Mouse (Mus musculus): ENCODE results near the gene Maml3.

Gene Maml3

DNA sequence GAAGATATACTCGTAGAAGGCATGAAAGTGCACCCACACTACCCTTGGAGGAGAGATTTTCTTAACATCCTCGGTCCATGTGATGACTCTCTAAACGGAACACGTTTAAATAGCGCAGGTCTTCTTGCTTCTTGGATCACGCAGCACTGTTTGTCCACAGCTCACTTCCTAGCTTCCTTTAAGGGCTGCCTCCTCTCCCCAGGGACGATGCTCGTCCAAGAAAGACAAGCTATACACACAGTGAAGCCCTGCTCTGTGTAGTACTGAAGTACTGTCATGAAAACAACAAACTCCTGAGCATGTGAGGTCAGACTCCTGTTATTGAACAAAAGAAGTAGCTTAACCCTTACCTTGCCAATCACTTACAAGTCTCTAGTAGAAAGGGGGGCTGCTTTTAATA is 192.7 kb downstream of the Maml3 start:
- DNase-seq (ENCODE audit: low read depth, low spot score): no peak

DNA sequence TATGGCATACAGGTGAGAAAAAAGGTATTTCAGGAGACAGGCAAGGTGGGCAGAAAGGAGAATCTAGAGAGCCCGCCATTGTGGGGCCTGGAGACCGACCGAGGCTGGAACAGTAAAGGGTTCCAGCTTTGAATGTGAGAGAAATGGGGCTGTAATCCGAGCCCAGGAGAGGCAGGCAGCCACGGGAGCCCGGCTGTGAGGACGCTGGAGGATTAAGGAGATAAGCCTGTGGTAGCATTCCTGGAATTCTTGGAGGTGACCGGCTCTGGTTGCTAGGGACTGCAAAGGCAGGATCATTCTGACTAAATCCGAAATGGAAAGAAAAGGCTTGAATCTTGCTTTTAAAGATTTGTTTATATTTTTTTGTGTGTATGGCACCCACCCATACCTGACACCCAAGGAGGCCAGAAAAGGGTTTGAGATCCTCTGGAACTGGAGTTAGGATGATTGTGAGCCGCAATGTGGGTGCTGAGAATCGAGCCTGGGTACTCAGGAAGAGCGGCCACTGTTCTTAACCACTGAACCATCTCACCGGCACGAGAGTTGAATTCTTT is 196.4 kb downstream of the Maml3 start:
- no peak for DNase-seq (ENCODE audit: low read depth, low spot score)

DNA sequence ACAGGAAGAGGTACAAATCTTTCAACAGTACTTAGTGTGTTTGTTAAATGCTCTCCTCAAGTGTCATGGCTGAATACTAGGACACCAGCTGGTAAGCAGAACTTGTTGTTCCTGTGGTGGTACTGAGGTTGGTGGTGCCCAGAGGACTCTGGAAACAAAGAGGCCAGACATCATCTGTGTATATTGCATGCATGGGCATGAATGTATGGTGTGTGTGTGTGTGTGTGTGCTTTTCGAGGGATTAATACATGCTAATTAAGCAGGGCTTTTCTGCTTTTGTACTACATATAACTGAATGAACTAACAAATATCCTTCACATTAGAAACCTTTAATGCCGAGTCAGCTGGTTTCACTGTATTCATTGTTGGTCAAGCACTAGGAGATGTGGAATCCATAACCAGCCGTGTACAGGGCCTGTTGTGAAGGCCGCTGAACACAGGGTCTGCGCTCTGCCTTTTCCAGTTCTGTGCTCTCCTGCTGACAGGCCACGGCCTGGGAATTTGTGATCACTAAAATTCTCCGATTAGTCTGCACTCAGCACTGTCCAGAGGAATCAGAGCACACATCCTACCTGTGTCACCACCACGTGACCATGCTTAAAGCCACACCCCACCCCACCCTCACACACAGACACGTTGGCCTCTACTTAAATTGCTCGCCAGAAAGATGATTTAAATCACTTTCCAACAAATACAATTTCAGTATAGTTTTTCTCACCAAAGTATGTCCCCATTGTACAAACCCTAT is 197.6 kb downstream of the Maml3 start:
- DNase-seq (ENCODE audit: low read depth, low spot score): no peak

DNA sequence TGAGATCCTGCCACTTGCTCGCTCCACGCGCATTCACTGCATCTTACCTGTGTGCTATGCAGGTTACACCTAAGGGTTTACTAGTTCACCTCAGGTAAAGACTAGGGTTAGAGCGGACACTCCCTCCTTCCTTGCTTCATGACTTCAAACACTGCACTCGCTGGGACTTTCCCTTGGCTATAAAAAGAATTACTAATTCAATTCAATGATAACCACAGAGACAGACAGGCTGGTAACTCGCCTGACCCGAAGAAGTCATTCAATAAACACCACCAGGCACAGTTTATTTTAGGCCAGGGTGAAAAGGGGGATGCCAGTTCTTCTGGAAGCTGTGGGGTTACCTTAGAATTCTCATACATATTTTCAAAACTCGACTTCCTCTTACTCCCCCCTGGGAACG is 199.0 kb downstream of the Maml3 start:
- DNase-seq (ENCODE audit: low read depth, low spot score): no peak

DNA sequence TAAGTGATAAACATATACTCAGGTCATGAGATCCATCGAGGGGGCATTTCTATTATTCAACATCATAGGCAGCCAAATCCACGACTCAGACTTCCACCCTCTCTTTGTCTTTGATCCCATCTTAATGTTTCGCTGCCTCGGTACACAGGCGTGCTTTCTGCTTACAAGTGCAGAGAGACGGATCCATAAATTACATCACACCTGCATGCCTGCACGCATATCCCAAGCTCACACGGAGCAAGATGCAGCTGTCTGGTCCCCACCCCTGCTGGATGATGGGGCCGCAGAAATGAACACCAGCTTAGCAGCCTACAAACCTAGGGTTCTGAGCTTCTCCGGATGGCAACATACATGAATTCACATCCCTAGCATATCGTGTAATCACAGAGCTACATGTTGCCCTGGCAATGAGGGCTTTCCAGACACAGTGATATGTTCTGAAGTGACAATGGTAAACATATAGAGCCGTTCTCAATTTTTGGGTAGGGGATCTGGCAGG is 200.5 kb downstream of the Maml3 start:
- no peak for DNase-seq (ENCODE audit: low read depth, low spot score)

DNA sequence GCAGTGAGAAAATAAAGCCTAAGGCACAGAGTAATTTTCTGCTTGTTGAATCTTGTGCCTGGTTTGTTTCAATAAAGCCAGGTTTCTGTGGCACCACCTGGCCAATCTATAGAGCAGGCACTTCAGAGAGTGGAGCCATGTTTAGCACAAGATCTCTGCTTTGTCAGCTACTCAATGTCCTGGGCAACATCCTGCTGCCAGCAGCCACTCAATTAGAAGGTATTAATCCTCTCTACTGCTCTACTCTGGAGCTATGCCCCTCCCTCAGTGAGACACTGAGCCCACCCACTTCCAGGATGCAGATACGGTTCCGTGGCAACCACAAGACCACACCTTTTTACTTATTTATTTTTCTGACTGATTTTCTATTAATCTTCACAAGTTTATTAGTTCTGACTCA is 203.7 kb downstream of the Maml3 start:
- no peak for DNase-seq (ENCODE audit: low read depth, low spot score)

DNA sequence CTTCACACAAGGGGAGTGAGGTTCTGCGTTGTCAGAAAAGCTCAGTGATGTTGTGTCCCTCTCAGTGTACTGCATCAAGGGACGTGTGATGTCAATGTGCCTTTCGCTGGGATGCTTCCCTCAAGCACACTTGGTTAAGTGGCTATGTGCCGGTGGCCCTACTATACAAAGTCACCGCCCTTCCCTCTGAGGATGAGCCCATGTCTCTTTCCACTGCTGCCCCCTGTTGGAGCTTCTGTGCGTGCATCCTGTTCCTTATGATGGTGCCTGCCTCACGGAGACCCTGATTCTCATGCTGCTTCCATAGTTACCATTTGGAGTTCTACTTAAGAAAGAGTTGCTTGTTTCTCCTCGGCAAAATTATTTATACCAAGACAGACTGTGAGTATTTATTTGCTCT is 210.4 kb downstream of the Maml3 start:
- DNase-seq (ENCODE audit: low read depth, low spot score): no peak

DNA sequence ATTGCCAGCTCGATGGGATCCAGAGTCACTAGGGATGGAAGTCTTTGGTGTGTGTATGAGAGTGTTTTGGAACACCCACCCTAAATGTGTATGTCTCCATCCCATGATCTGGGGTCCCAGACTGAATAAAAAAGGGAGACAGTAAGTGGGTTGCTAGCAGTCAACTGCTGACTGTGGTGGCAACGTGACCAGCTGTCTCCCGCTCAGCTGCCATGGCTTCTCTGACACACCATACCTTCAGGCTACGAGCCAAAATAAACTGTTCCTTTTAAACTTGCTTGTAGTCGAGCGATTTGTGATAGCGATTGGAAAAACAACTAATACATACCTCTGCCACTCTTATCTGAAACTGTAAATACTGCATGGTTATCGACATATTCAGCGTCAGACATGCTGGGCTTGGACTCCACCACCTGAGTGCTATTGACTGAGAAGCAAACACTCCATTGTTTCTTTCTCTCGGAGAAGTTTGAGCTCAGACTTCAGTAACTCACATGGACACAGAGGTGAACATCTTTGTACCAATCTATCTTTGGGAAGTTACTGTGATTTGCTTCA is 213.2 kb downstream of the Maml3 start:
- no peak for DNase-seq (ENCODE audit: low read depth, low spot score)

DNA sequence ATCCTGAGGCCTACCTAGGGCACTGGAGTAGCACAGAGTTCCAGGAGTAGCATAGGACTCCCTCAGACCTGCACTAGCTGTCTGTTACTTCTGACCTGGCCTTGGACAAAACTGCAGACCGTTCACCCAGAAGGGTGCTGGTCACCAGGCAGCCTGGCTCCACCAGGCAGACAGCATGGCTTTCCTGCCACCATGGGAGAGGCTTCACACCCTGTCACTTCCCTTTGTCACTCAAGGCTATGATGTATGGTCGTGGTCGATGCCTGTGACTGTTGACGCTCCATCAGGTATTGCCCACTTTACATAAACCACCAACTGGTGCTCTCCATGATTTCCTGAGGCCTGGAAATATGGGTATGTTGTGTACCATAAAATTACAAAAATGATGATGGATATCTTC is 214.7 kb downstream of the Maml3 start:
- DNase-seq (ENCODE audit: low read depth, low spot score): no peak

DNA sequence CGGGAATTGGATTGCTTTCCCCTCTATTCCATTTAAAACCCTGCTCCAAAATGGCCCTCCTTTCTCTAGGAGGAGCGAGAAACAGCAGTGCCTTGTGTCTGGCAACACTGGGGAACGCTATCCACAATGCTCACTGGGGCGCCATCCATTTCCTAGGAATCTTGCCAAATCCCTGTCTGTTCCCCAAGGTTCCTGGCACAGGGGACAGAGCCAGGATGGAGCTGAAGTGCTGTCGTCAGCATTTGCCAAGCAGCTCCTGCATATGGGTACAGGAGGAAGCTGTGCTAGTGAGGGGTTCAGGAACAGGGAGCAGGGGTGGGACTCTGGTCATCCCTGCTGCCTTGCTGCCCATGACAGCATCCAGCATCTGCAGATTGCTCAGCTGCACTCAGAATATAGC is 215.1 kb downstream of the Maml3 start:
- peak; percentile 84 for DNase-seq (ENCODE audit: low read depth, low spot score)

DNA sequence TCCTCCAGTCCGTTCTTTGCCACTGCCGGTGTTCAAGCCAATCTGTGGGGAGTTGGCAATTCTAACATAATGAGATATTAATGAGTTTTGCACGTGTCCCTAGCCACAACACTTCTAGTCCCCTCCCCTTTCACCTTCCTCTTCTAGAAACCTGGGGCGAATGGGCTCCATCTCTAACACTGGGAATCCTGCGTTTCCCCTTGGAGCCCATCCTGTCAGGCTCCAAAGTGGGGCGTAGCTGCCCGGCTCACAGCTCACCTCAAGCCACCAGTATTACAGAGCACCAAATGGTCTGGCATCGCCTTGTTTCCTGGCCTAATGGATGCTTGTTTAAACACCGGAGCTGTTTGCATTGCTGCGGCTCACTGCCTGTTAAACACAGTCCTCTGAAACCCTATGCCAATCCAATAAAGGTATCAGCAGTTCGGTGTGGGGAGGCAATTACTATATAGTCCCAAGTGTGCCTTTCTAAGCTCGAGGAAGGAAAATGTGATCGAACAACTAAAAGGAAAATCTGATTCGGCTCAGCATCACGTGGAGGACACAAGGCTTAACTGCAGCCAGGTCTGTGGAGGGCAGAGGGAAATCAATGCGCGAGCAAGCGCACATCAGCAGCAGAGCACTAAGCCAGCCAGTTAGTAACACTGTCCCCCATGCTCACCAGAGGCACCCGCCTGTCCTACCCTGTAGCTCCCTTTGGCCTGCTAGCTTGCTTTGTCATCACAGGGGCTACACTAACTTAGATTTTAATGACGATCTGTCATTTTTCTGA is 216.0 kb downstream of the Maml3 start:
- DNase-seq (ENCODE audit: low read depth, low spot score): no peak

DNA sequence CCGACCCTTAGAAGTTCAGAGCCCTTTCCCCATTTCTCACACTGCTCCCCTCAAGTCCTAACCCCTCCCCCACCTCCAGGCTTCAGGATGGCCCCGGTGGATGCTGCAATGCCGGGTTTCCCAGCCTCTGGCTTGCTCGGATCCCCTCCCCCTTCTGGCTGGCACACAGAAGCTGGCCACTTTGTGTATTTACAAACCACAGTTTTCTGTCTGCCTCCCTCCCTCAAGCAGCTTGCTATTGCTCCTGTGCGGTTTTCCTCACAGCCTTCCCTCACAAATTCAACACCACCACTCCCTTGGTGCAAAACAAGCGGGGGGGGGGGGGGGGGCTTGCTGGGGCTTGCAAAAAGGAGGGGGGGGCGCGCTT is 216.6 kb downstream of the Maml3 start:
- no peak for DNase-seq (ENCODE audit: low read depth, low spot score)

DNA sequence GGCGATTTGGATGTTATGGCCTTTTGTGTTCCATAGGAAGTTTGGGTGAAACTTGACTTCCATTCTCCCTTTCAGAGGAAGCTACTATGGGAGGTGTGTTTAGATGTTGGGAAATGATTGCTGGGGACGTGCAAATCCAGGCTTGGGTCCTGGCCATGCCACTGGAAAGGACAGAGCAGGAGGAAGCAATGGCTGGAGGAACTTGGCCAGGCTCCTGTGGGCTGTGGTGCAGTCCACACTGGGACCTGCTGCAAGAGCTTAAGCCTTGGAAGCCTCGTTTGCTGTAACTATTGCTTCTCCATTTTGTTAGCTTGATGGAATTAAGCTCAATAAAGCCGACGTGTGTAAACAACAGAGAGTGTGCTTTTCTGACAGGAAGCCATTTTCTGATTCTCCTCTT is 219.0 kb downstream of the Maml3 start:
- DNase-seq (ENCODE audit: low read depth, low spot score): no peak

DNA sequence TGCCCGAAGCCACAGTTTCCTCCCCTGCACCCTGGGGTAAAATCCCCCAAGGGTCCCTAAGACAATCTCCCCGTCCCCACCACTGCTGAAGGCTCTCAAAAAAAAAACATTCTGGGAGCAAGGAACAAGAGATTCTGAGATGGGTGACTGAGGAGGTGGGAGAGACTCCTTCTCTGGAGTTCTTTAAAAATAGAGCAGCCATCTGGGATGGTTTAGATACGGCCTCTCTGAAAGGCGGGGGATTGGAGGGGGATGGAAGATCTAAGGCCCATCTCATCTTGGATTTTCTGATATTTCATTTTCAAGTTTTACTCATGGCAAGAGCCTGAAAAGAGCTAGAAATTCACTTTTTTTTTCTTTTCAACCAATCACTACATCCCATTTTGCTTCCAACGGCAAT is 219.4 kb downstream of the Maml3 start:
- no peak for DNase-seq (ENCODE audit: low read depth, low spot score)

DNA sequence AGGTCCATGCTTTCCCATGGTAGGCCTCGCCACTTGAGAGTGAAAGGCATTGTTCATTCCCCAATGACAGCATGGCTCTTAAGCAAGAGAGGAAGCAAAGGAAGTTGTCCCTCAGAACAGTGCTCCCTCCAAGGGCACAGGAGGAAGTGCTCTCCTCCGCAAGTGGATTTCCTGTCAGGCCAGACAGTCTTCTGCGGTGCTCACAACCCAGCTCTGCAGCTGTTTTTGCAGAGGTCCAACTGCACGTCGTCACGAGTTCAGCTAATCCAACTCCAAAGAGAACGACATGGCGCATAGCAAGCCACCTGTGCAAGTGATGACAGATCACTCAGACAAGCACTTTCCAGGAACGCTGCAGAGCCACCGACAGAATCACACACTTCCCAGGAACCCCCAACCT is 222.9 kb downstream of the Maml3 start:
- no peak for DNase-seq (ENCODE audit: low read depth, low spot score)

DNA sequence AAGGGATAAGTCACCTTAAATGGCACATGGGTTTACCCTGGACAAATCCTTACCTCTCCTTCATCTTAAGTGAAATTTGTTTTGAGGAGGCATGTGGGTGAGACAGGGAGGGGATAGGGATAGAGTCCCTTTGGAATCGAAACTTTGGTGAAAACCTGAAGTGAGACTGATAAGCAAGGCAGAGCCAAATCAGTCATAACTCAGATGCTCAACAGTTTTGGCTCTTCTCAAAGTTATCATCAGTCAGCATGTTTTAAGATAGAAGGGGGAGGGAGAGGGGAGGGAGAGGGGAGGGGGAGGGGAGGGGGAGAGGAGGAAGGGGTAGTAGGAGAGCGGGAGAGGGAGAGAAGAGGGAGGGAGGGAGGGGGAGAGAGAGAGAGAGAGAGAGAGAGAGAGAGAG is 223.5 kb downstream of the Maml3 start:
- DNase-seq (ENCODE audit: low read depth, low spot score): no peak

DNA sequence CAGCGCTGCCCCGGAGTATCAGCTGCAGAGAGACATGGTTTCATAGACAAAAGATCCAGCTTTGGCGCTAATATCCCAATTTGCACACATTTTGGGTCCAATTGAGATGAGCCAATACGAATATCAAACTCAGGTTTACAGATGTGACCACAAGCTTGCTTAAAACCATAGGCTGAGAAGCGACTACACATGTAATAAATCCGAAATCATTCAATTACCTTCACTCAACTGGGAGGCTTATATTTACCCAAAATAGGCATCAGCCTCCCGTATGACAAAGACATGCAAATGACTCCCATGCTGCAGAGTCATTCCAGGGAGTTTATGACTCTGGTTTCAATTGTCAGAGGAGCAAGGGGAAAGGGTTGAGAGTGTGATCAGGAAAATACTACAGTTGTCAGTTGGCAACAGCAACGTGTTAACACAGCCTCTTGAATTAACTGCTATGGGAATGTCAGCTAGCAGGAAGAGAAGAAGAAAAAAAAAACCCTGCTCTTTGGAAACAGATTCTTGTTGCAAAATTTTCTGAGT is 224.3 kb downstream of the Maml3 start:
- DNase-seq (ENCODE audit: low read depth, low spot score): no peak

DNA sequence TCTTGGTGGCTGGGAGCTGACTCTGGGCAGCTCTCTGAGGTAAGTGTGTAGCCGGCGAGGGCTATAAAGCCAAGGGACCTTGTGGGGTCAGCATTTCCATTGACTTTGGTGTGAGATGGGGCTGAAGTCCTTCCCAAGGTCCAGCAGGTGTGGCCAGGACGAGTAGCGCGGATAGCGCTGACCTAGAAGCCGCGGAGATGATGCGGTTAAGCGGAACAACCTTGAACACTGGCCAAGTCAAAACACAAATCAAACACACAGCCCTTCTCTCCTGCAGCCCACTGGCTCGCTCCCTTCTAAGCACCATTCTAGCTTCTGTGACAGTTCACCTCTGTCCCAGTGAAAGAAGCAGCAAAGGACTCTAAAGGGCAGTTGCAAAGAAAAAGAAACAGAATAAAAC is 225.7 kb downstream of the Maml3 start:
- no peak for DNase-seq (ENCODE audit: low read depth, low spot score)

DNA sequence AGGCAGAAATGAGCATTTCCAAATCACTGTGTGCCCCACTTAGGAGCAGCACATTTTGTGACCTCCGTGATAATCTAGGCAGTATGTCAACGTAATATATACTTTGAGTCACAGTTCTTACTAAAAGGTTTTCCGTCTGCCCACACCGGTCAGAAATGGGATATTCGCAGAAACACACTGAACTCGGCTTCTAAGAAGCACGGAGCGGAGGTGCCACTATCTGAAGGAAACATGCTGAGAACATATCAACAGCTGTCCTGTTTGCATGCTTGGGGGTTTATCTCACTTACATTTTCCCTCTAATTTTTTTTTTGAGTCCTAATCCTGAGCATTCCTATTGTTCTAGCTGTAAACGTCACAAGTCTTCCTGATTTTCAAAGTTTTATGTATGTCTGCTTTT is 226.3 kb downstream of the Maml3 start:
- DNase-seq (ENCODE audit: low read depth, low spot score): no peak

DNA sequence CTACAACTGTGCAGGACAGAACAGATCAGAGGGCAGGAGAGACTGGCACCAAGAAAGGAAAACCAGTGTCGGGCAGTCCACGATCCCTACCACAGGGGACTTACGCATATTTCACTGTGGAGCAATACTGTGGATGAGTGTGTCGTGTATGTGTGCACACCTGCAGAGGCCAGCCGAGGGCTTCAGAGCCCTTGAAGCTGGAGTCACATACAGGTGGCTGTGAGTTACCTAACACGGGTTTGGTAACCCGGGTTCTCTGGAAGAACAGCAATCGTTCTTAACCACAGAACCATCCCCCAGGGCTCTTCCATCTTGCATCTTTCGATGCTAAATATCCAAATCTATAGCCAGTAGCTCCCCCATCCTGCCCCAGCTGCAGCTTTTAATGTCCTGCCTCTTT is 228.1 kb downstream of the Maml3 start:
- DNase-seq (ENCODE audit: low read depth, low spot score): no peak

DNA sequence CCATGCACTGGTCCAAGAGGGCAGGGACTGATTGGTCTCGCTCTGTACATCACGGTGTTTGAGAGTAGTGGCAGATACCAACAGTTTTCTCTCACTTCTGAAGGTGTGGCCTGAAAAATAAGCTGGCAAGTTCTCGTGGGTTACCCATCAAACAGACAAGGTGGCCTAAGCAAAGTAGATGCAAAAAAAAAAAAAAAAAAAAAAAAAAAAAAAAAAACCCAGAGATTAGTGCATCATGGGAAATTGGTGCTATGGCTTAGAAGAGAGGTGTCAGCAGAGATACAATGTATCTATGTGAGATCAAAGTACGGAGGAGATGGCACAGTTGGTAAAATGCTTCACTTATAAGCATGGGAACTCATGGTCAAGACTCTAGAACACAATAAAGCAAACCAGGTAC is 229.2 kb downstream of the Maml3 start:
- no peak for DNase-seq (ENCODE audit: low read depth, low spot score)

DNA sequence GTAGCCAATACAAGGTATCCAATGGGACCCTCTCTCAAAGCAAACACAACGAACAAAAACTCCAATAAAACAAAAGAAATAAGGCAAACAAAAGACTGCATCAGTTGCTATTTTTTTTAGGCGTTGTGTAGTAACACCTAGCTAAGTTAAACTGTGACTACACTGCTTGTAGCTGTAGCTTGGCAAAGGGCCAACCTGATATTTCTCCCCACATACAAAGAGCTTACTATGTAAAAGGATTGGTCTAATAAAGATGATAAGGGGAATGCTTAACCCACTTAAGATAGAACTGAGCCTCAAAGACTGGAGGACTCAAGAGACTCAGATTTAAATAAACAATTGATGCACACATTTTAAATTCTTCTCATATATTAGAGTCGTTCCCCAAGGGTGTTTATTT is 230.6 kb downstream of the Maml3 start:
- no peak for DNase-seq (ENCODE audit: low read depth, low spot score)

Measured in brain, embryonic 18.5 days (tissue).